Mouse (Mus musculus) common myeloid progenitor, adult 5-6 weeks (primary cell): ENCODE measurements around the gene Gm28051. TPM values are rescaled to one million over a fixed set of nuclear protein-coding genes. Genes with fewer than 3 reads are reported as not detected.

Source experiments
- total RNA-seq: library from RNA; stranded (forward); fragments of 200-1000, 187-1606 nt; gene quantifications from 2 replicates; pipeline ENCODE4 v1.2.3, GENCODE M21; 2017

Gene Gm28051
- total RNA-seq, 1 experiment from 2014 or later: not detected

Other genes with a start within 250 kb of the Gm28051 start
- not detected in 2 replicates for gene Chga, start 202.8 kb downstream of the Gm28051 start, total RNA-seq
- gene Itpk1, start 52.8 kb downstream of the Gm28051 start, total RNA-seq: 9.4 and 12.0 TPM in 2 replicates
- gene Moap1, start 14.1 kb downstream of the Gm28051 start, total RNA-seq: 5.5 and 11.6 TPM in 2 replicates
- 11.3 and 11.9 TPM in 2 replicates for gene Tmem251, start 14.0 kb downstream of the Gm28051 start, total RNA-seq
- gene Gon7, start within 50 bp of the Gm28051 start, total RNA-seq: 16.2 and 26.6 TPM in 2 replicates
- 49.6 and 57.7 TPM in 2 replicates for gene Ubr7, start 202 bp upstream of the Gm28051 start, total RNA-seq
- gene Gm20604, start 907 bp upstream of the Gm28051 start, total RNA-seq: 7.4 and 7.7 TPM in 2 replicates
- gene Btbd7, start 120.7 kb upstream of the Gm28051 start, total RNA-seq: 21.4 and 25.6 TPM in 2 replicates
- gene Cox8c, start 141.6 kb upstream of the Gm28051 start, total RNA-seq: not detected in 2 replicates
- 0.09 TPM in 1 of 2 replicates, not detected in the other for gene Unc79, start 191.1 kb upstream of the Gm28051 start, total RNA-seq